Mouse (Mus musculus) embryonic facial prominence, embryonic 11.5 days (tissue): ENCODE data around the gene 2510039O18Rik. TPM values are rescaled to one million over a fixed set of nuclear protein-coding genes. Genes with fewer than 3 reads are reported as not detected.

ENCODE experiments used
- ATAC-seq: fragments of 200-750 bp; cut with Nextera tagmentation; replicated peaks from 2 replicates; pipeline ENCODE4 v1.8.0; 2017; ENCODE audit warnings: low read depth; ENCODE audit not compliant: insufficient number of reproducible peaks, low FRiP score, low TSS enrichment
- DNase-seq: peaks from one replicate; pipeline ENCODE4 v3.0.0-alpha.2; 2015; ENCODE audit warnings: low spot score
- H3K27ac ChIP-seq: fragments of 300-500 bp; sonication (generic); replicated peaks from 2 replicates; pipeline ENCODE4 v1.5.1; 2014; ENCODE audit warnings: mild to moderate bottlenecking, low read depth, low read length, control low read depth
- H3K27me3 ChIP-seq: fragments of 300-500 bp; sonication (generic); 2 replicates; pipeline ENCODE4 v1.6.1; 2014; ENCODE audit warnings: mild to moderate bottlenecking, low read length, moderate library complexity, mixed read lengths; ENCODE audit not compliant: control insufficient read depth, insufficient read depth
- H3K36me3 ChIP-seq: fragments of 300-500 bp; sonication (generic); replicated peaks from 2 replicates; pipeline ENCODE4 v1.6.1; 2014; ENCODE audit warnings: low read depth, mild to moderate bottlenecking, low read length, moderate library complexity, mixed read lengths; ENCODE audit not compliant: control insufficient read depth, insufficient read depth
- H3K4me1 ChIP-seq: fragments of 300-500 bp; sonication (generic); 2 replicates; pipeline ENCODE4 v1.6.1; 2014; ENCODE audit warnings: low read length, mixed read lengths; ENCODE audit not compliant: control insufficient read depth, insufficient read depth
- H3K4me2 ChIP-seq: fragments of 300-500 bp; sonication (generic); 2 replicates; pipeline ENCODE4 v1.6.1; 2014; ENCODE audit warnings: low read depth, mild to moderate bottlenecking, control low read depth, low read length, moderate library complexity
- H3K4me3 ChIP-seq: fragments of 300-500 bp; sonication (generic); 2 replicates; pipeline ENCODE4 v1.5.1; 2014; ENCODE audit warnings: low read depth, low read length, control low read depth
- H3K9ac ChIP-seq: fragments of 300-500 bp; sonication (generic); replicated peaks from 2 replicates; pipeline ENCODE4 v1.6.1; 2014; ENCODE audit warnings: mild to moderate bottlenecking, control low read depth, low read length
- H3K9me3 ChIP-seq: fragments of 300-500 bp; sonication (generic); replicated peaks from 2 replicates; pipeline ENCODE4 v1.6.1; 2016; ENCODE audit warnings: mild to moderate bottlenecking, low read length, inconsistent platforms, mixed read lengths; ENCODE audit not compliant: control insufficient read depth
- WGBS: fragments of 180-500 bp; shearing (Covaris S2); extraction: QIAGEN DNeasy Blood & Tissue Kit; methylation state at CpG from one replicate; pipeline ENCODE4 v1.1.7; 2014; 5-methylcytosine and 5-hydroxymethylcytosine counted together
- polyA plus RNA-seq: library from polyadenylated mRNA; unstranded; fragments of >200 nt; fragmentation: Nextera tagmentation; extraction: Ambion mirVana; gene quantifications from 2 replicates; pipeline ENCODE4 v1.2.1, GENCODE M21; 2014

The 2510039O18Rik gene
- polyA plus RNA-seq, 1 experiment from 2014 or later, result 15.9 TPM

DNA sequence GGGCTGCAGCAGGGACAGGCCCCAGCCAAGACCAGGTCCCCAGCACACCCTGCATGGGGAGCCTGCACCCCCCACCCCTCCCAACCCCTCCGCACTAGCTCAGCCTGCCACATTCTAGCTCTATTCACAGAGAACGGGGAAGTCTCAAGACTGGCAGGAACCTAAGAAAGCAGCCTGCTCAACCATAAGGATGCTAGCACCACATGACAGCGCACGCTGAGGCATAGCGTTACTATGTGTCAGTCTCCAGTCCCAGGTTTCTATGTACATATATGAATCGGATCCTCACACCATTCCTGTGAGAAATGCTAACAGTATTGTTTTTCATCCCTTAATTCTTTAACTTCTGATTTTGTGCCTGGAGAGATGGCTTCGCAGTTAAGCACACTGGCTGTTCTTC lies 12.2 kb upstream of the 2510039O18Rik start:
- no peak overlapping the region; the same call in 1 of the 2 replicates for H3K9ac ChIP-seq
- no peak overlapping the region for H3K4me3 ChIP-seq
- no peaks in the 10 kb centered on the region for H3K27me3 ChIP-seq
- no peaks in the 10 kb centered on the region; the same call in 1 of the 2 replicates for H3K36me3 ChIP-seq
- WGBS, result 66% methylated on average over 7 of the region's 7 CpGs
- no peaks in the 10 kb centered on the region; the same call in 1 of the 2 replicates for H3K4me1 ChIP-seq
- no peaks in the 10 kb centered on the region for H3K9me3 ChIP-seq
- ATAC-seq, result no peak
- DNase-seq, result no peak
- H3K4me2 ChIP-seq, result no peak overlapping the region
- H3K27ac ChIP-seq, result no peak overlapping the region

DNA sequence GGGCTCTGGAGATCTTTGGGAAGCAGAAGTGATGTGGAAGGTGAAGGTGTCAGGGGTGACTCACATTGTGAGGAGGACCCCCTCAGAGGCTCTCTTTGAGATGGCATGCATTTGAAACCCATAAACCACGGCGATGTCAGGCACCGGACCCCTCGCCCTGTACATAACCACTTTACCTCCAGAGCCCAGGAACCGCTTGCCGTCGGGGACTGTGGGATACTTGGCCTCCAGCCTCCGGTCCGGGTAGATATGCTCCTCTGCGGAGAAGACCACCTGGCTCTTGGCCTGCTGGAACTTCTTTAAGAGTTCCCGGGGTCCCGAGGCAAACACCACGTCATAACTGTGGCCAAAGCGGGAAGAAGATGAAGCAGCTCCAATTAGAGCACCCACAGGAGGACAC lies 9.7 kb upstream of the 2510039O18Rik start:
- Histone ChIP-seq H3K4me1 (no peaks in the 10 kb centered on the region; the same call in 1 of the 2 replicates), H3K27ac (no peak overlapping the region), H3K9me3 (no peaks in the 10 kb centered on the region), H3K4me3 (no peak overlapping the region), H3K9ac (no peak overlapping the region), H3K36me3 (no peaks in the 10 kb centered on the region), H3K4me2 (no peak overlapping the region), H3K27me3 (no peaks in the 10 kb centered on the region)
- 93% methylated on average over 14 of the region's 14 CpGs for WGBS
- ATAC-seq (no peak), DNase-seq (no peak)

DNA sequence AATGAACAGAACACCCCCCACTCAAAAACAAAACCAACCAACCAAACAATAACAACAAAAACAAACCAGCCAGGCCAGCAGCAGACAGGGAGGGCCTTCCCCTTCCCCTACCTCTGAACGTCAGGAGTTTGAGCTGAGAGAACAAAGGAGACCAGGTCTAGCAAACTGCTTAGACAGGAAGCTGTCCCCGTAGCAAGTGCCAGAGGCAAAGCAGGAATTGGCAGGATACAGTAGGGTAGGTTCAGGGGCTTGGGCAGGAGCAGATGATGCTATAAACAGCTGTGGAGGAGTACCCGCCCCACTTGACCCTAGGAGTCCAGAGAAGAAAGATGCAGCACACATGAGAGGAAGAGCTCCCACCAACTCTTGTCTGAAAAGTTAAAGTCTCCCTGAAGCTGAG lies 6.6 kb upstream of the 2510039O18Rik start:
- Histone ChIP-seq H3K9ac (no peak overlapping the region), H3K9me3 (no peaks in the 10 kb centered on the region), H3K4me2 (no peak overlapping the region), H3K4me1 (no peaks in the 10 kb centered on the region; the same call in 1 of the 2 replicates), H3K36me3 (no peaks in the 10 kb centered on the region), H3K27me3 (no peaks in the 10 kb centered on the region), H3K27ac (no peak overlapping the region), H3K4me3 (no peak overlapping the region)
- WGBS, result 32% methylated on average over 3 of the region's 3 CpGs
- DNase-seq (no peak), ATAC-seq (no peak)

DNA sequence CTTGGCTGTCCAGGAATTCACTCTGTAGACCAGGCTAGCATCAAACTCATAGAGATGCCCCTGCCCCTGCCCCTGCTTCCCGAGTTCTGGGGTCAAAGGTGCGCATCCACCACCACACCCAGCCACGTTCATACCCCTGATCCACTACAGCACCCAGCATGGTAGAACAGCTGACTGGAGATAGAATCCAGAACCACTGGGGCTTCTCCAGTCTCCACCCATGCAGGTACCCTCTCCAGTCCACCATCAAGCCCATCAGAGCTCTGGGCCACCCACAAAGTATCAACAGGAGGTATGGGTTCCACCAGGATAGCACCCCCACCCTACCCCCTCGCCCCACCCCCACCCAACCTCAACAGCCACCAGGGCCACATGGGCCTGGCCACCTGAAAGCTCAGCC lies 6.1 kb upstream of the 2510039O18Rik start:
- Histone ChIP-seq H3K4me1 (no peaks in the 10 kb centered on the region; the same call in 1 of the 2 replicates), H3K27ac (no peak overlapping the region), H3K9ac (no peak overlapping the region), H3K4me2 (no peak overlapping the region), H3K4me3 (no peak overlapping the region), H3K9me3 (no peaks in the 10 kb centered on the region), H3K36me3 (no peaks in the 10 kb centered on the region), H3K27me3 (no peaks in the 10 kb centered on the region)
- WGBS, result 87% methylated on average over 4 of the region's 4 CpGs
- ATAC-seq (no peak), DNase-seq (no peak)

DNA sequence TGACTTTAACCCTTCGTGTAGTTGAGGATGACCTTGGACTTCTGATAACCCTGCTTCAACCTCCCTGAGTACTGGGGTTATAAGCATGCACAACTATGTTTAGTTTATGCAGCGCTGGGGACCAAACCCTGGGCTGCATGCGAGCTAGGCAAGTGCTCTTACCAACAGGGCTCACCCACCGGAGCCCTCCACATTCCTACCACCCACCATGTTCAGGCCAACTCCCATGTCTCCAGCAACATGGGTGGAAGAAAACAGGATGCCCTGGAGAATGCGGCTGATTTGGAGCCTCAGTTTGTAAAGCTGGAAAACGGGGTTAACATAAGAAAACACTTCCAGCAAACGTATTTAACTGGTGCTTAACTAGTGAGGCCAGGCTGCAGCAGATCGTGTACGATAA lies 4.8 kb upstream of the 2510039O18Rik start:
- no peaks in the 10 kb centered on the region; the same call in 1 of the 2 replicates for H3K4me1 ChIP-seq
- WGBS, result 22% methylated on average over 9 of the region's 9 CpGs
- H3K36me3 ChIP-seq, result no peaks in the 10 kb centered on the region
- ATAC-seq (no peak), DNase-seq (no peak)
- peak overlapping the region; percentile 64 for H3K4me3 ChIP-seq
- peak overlapping the region; percentile 80 for H3K4me2 ChIP-seq
- peak overlapping the region; percentile 77; the same call in 1 of the 2 replicates for H3K9ac ChIP-seq
- no peaks in the 10 kb centered on the region for H3K27me3 ChIP-seq
- H3K27ac ChIP-seq, result no peak overlapping the region
- H3K9me3 ChIP-seq, result no peaks in the 10 kb centered on the region

DNA sequence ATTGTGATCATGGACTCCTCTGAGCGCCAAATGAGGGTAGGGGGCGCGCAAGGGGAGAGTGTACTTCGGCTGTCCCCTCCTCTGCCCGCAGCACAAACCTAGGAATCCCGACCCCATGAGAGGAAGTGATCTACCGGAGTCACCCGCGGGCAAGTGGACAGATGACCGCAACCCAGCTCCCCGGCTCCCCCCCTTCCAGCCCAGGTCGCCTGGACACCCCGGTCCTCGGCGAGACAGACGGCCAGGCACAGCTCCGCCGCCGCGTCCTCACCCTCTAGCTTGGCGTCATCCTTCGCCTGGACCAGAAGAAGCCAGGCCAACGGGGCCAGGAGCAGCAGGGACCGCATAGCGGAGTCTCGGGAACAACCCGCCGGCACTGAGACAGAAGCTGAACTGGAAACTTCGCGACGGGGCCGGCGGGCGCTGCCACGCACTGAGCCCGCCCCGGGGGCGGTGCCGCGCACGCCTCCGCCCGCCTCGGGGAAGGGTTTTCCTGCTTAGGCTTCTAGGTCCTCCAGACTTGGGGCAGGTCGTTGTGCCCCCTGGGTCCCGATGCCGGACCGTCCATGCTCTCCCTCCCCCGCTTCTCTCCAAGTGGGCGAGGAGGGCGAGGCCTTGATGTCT lies 4.3 kb upstream of the 2510039O18Rik start, which contains the start of gene Plod1:
TSS of gene Plod1 (minus strand) at position 437 of the 624 bp plus-strand sequence.
- Histone ChIP-seq H3K4me2 (peak within 1 kb of the TSS; percentile 80), H3K9ac (peak within 1 kb of the TSS; percentile 77), H3K27ac (peak within 1 kb of the TSS; percentile 23; the same call in 1 of the 2 replicates), H3K27me3 (no peaks in the 10 kb centered on the region), H3K36me3 (no peaks in the 10 kb centered on the region), H3K4me1 (peaks cover 1% of the 10 kb centered on the region; the same call in 1 of the 2 replicates), H3K9me3 (no peaks in the 10 kb centered on the region), H3K4me3 (peak within 1 kb of the TSS; percentile 64)
- WGBS, result under 1% methylated on average over 51 of the region's 51 CpGs
- ATAC-seq, result peak; percentile 54
- peak; percentile 82 for DNase-seq

DNA sequence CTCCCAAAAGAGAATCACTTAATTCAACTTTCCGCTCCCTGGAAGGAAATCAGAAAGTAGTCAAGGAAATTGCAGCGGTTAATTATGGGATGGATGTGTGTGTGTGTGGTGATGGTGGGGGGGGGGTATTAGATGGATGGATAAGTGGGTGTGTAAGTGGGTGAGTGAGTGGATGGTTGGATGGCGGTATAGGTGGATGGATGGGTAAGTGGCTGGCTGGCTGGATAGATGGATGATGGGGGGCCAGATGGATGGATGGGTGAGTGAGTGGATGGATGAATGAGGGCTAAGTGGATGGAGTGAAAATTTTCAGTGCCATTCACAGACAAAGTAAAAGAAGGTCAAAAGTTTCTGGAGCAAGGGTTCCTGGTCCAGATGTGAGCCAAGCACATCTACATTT lies 3.7 kb upstream of the 2510039O18Rik start:
- H3K4me3 ChIP-seq, result peak overlapping the region; percentile 64
- ATAC-seq, result no peak
- DNase-seq, result no peak
- peak overlapping the region; percentile 77 for H3K9ac ChIP-seq
- H3K4me2 ChIP-seq, result peak overlapping the region; percentile 80
- no peaks in the 10 kb centered on the region for H3K27me3 ChIP-seq
- no peaks in the 10 kb centered on the region for H3K36me3 ChIP-seq
- H3K9me3 ChIP-seq, result no peaks in the 10 kb centered on the region
- H3K4me1 ChIP-seq, result peaks cover 7% of the 10 kb centered on the region; the same call in 1 of the 2 replicates
- no peak overlapping the region for H3K27ac ChIP-seq
- 46% methylated on average over 3 of the region's 3 CpGs for WGBS

DNA sequence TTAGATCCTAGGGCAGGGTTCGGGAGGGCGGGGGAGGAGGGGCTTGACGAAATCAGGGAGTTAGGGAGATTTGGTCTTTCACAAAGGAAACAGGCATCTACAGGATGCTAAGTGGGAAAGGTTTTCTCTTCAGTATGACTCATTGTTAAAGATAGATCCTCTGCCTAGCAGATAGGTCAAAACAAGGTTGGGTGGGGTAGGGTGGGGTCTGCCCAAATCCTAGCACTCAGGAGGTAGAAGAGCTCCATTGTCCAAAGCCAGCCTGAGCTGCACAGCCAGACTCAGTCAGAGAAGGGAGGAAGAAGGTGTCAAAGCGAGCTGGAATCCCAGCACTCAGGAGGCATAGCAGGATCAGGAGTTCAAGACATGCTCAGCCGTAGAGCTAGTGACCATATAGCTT lies 3.2 kb upstream of the 2510039O18Rik start:
- no peak overlapping the region for H3K27ac ChIP-seq
- no peak overlapping the region for H3K4me3 ChIP-seq
- H3K36me3 ChIP-seq, result no peaks in the 10 kb centered on the region
- H3K9ac ChIP-seq, result no peak overlapping the region
- peaks cover 7% of the 10 kb centered on the region; the same call in 1 of the 2 replicates for H3K4me1 ChIP-seq
- DNase-seq (no peak), ATAC-seq (no peak)
- no peaks in the 10 kb centered on the region for H3K27me3 ChIP-seq
- no peak overlapping the region for H3K4me2 ChIP-seq
- H3K9me3 ChIP-seq, result no peaks in the 10 kb centered on the region
- 62% methylated on average over 5 of the region's 5 CpGs for WGBS
